Mouse (Mus musculus): Measurements from ENCODE around the gene Lamb1.

- TF ChIP-seq GATA1 (IDR thresholded peaks at IDR 0.05; ENCODE audit: low read length) (no peak), TAL1 (IDR thresholded peaks at IDR 0.05; ENCODE audit: low read length) (no peak)
Measured at GRCm38 (mm10) chr12:31248681-31249080, 16.4 kb upstream of the Lamb1 start.

All from erythroblast, embryonic 14.5 days (primary cell).